Mouse (Mus musculus) right cerebral cortex, adult 2 months (tissue): ENCODE measurements at regions not wholly inside any gene's neighbourhood (a gene's known extent, or its start where the extent isn't known, plus 50 kb on each side); places are given as distances from the start of the nearest gene placed in this dataset.

Source experiments
- DNase-seq, 2 experiments: peaks; one replicate each; pipeline ENCODE4 v3.0.0; 2021 to 2022; ENCODE audit warnings: low spot score in 2 of 2

GRCm38 (mm10) chr14:76868831-76869230, 167.7 kb upstream of the Ccdc122 start:
- DNase-seq: no peak

GRCm38 (mm10) chr14:76868131-76868530, 168.4 kb upstream of the Ccdc122 start:
- no peak for DNase-seq

GRCm38 (mm10) chr14:76864664-76865063, 171.9 kb upstream of the Ccdc122 start:
- no peak for DNase-seq

GRCm38 (mm10) chr14:76863035-76863706, 173.4 kb upstream of the Ccdc122 start:
- DNase-seq: no peak

- DNase-seq: no peak
Observed at GRCm38 (mm10) chr14:76858396-76858795, 178.2 kb upstream of the Ccdc122 start.

GRCm38 (mm10) chr14:76857196-76857773, 179.3 kb upstream of the Ccdc122 start:
- no peak for DNase-seq

GRCm38 (mm10) chr14:76856591-76856990, 180.0 kb upstream of the Ccdc122 start:
- DNase-seq: no peak

- no peak for DNase-seq
Observed at GRCm38 (mm10) chr14:76854965-76855364, 181.6 kb upstream of the Ccdc122 start.

- DNase-seq: no peak
Observed at GRCm38 (mm10) chr14:76851473-76852214, 184.9 kb upstream of the Ccdc122 start.

GRCm38 (mm10) chr14:76850641-76851040, 185.9 kb upstream of the Ccdc122 start:
- DNase-seq: no peak

- no peak for DNase-seq
Observed at GRCm38 (mm10) chr14:76850051-76850450, 186.5 kb upstream of the Ccdc122 start.

GRCm38 (mm10) chr14:76849636-76850035, 186.9 kb upstream of the Ccdc122 start:
- DNase-seq: no peak

GRCm38 (mm10) chr14:76849071-76849470, 187.5 kb upstream of the Ccdc122 start:
- no peak for DNase-seq

- DNase-seq: no peak
Observed at GRCm38 (mm10) chr14:76845706-76846105, 190.9 kb upstream of the Ccdc122 start.

- DNase-seq: no peak
Observed at GRCm38 (mm10) chr14:76844717-76845116, 191.9 kb upstream of the Ccdc122 start.

GRCm38 (mm10) chr14:76837583-76838220, 198.9 kb upstream of the Ccdc122 start:
- no peak for DNase-seq

- no peak for DNase-seq
Observed at GRCm38 (mm10) chr14:76836926-76837516, 199.6 kb upstream of the Ccdc122 start.

GRCm38 (mm10) chr14:76836271-76836670, 200.3 kb upstream of the Ccdc122 start:
- DNase-seq: no peak

GRCm38 (mm10) chr14:76834084-76834483, 202.5 kb upstream of the Ccdc122 start:
- no peak for DNase-seq

- no peak for DNase-seq
Observed at GRCm38 (mm10) chr14:76829161-76829510, 207.4 kb upstream of the Ccdc122 start.

- no peak for DNase-seq
Observed at GRCm38 (mm10) chr14:76828453-76829160, 208.0 kb upstream of the Ccdc122 start.

- DNase-seq: no peak
Observed at GRCm38 (mm10) chr14:76824066-76824465, 212.5 kb upstream of the Ccdc122 start.
